In genomic region chr14:59846609-59847375, GRCm38 (mm10) we compare ENCODE assay signal across 9 mouse cellular contexts.
A peak's percentile ranks its signal among the peaks of the same experiment; 100 is the strongest.
DNase-seq lines count a peak whose midpoint lies in the region; ATAC-seq and TF ChIP-seq lines count a peak whose summit lies in the region.
"Had no signal": no experiment of that assay in that cellular context is flagged by ENCODE, and none has a peak within 500 bp of the region (broad histone marks: within the 10 kb centered on the region; RNA-seq: fewer than 3 reads in every experiment).

No protein-coding gene starts in this region.

- no peak for TF ChIP-seq CTCF in gastrocnemius, adult 2 months (IDR thresholded peaks at IDR 0.05)
- TF ChIP-seq CTCF in CH12.LX (conservative IDR thresholded peaks at IDR 0.05 in 1 of 2, IDR thresholded peaks at IDR 0.05 in 1 of 2; ENCODE audit: low read depth in 2 of 2, low read length in 2 of 2): no peak

- intact Hi-C loops in gastrocnemius, adult 2 months (cut with DNase I): no loop called here

- H3K4me3 ChIP-seq in gastrocnemius, adult 2 months: no peak overlapping the region
- H3K4me3 ChIP-seq in CH12.LX (replicated peaks in 1 of 3; ENCODE audit: low read depth in 2 of 3, low read length in 2 of 3, poor library complexity in 1 of 3): no peak overlapping the region
- no peak overlapping the region for H3K4me3 ChIP-seq in limb, embryonic 13.5 days
- H3K4me3 ChIP-seq in heart, embryonic 12.5 days: no peak overlapping the region

- dilution Hi-C loops in CH12.LX (cut with MboI; ENCODE audit: extremely low pct_ligation_motif_present, extremely low pct_unique_long_range_greater_than_20kb, low sequenced_read_pairs): no loop called here

- H3K9me3 ChIP-seq in CH12.LX (replicated peaks; ENCODE audit: low read length): peaks cover 4% of the 10 kb centered on the region
- no peaks in the 10 kb centered on the region for H3K9me3 ChIP-seq in limb, embryonic 13.5 days
- 0 out of 2 replicates have a peak, but pooled peaks cover 2% of the 10 kb centered on the region for H3K9me3 ChIP-seq in heart, embryonic 12.5 days (replicated peaks)

- no peaks in the 10 kb centered on the region for H3K27me3 ChIP-seq in CH12.LX (replicated peaks)
- peaks cover 4% of the 10 kb centered on the region for H3K27me3 ChIP-seq in limb, embryonic 13.5 days
- H3K27me3 ChIP-seq in heart, embryonic 12.5 days (replicated peaks): no peaks in the 10 kb centered on the region

- 22% methylated on average over 14 of the region's 14 CpGs for WGBS in limb, embryonic 13.5 days
- WGBS in heart, embryonic 12.5 days: 41% methylated on average over 14 of the region's 14 CpGs

- no peak for TF ChIP-seq RAD21 in CH12.LX (IDR thresholded peaks at IDR 0.05; ENCODE audit: low read depth, low read length)

- no peak overlapping the region; the same call in 1 of the 2 replicates for H3K9ac ChIP-seq in CH12.LX (ENCODE audit: insufficient read depth, low read depth)
- H3K9ac ChIP-seq in limb, embryonic 13.5 days: no peak overlapping the region
- no peak overlapping the region for H3K9ac ChIP-seq in heart, embryonic 12.5 days

- H3K4me2 ChIP-seq in CH12.LX (ENCODE audit: insufficient read depth, low read depth, poor library complexity, severe bottlenecking): peak overlapping the region; percentile 34; the same call in 1 of the 2 replicates
- no peak overlapping the region for H3K4me2 ChIP-seq in limb, embryonic 13.5 days (replicated peaks)
- H3K4me2 ChIP-seq in heart, embryonic 12.5 days: no peak overlapping the region

- no peaks in the 10 kb centered on the region for H3K36me3 ChIP-seq in CH12.LX (replicated peaks in 1 of 2; ENCODE audit: control insufficient read depth in 1 of 2, insufficient read depth in 1 of 2, low read length in 1 of 2)
- no peaks in the 10 kb centered on the region for H3K36me3 ChIP-seq in limb, embryonic 13.5 days
- H3K36me3 ChIP-seq in heart, embryonic 12.5 days: no peaks in the 10 kb centered on the region

- in situ Hi-C loops in CH12.LX (cut with MboI; ENCODE audit: low pct_ligation_motif_present, low pct_unique_long_range_greater_than_20kb, low sequenced_read_pairs): no loop called here

- DNase-seq in gastrocnemius, adult 2 months: peak; percentile 37
- DNase-seq in gastrocnemius, adult 8-10 months (ENCODE audit: low spot score in 2 of 2): no peak
- DNase-seq in CH12.LX (ENCODE audit: extremely low read depth): peak; percentile 48
- peak; percentile 31 for DNase-seq in brain, adult 2 months (ENCODE audit: low read depth, low spot score)
- DNase-seq in thymus, postnatal 0 days (ENCODE audit: low spot score): no peak
- DNase-seq: lung, adult 2 months; right cerebral cortex, postnatal 14 days had no signal

- H3K27ac ChIP-seq in gastrocnemius, adult 2 months: no peak overlapping the region; the same call in 1 of the 2 replicates
- H3K27ac ChIP-seq in CH12.LX (ENCODE audit: insufficient read depth, low read depth): no peak overlapping the region
- peak overlapping the region; percentile 61; the same call in 1 of the 2 replicates for H3K27ac ChIP-seq in limb, embryonic 13.5 days
- H3K27ac ChIP-seq in heart, embryonic 12.5 days (ENCODE audit: poor library complexity, severe bottlenecking): no peak overlapping the region

- 0 out of 2 replicates have a peak, but pooled peaks have one; percentile 29 for ATAC-seq in limb, embryonic 13.5 days (ENCODE audit: low FRiP score, low read depth)
- no peak for ATAC-seq in heart, embryonic 12.5 days (ENCODE audit: insufficient number of reproducible peaks, low FRiP score)

- TF ChIP-seq POLR2A in CH12.LX (IDR thresholded peaks at IDR 0.05; ENCODE audit: low read depth, low read length): no peak

- no peaks in the 10 kb centered on the region for H3K79me2 ChIP-seq in CH12.LX (replicated peaks; ENCODE audit: control insufficient read depth, extremely low read depth, insufficient read depth, poor library complexity, severe bottlenecking)

- no peak for TF ChIP-seq EP300 in CH12.LX (IDR thresholded peaks at IDR 0.05; ENCODE audit: low read length)

- H3K4me1 ChIP-seq in CH12.LX (ENCODE audit: control insufficient read depth in 1 of 2, insufficient read depth in 2 of 2): peaks cover 16 to 37% of the 10 kb centered on the region in 2 experiments
- peaks cover 33% of the 10 kb centered on the region for H3K4me1 ChIP-seq in limb, embryonic 13.5 days
- peaks cover 7% of the 10 kb centered on the region for H3K4me1 ChIP-seq in heart, embryonic 12.5 days (replicated peaks)

TF ChIP-seq in CH12.LX, 34 proteins besides CTCF, POLR2A, EP300 and RAD21:
- no peak for TF ChIP-seq USF1 (IDR thresholded peaks at IDR 0.05; ENCODE audit: low read depth, low read length)
- no peak for TF ChIP-seq ZMIZ1 (IDR thresholded peaks at IDR 0.05; ENCODE audit: low read depth, low read length)
- no peak for TF ChIP-seq PAX5 (IDR thresholded peaks at IDR 0.05; ENCODE audit: low read length)
- TF ChIP-seq MEF2A (IDR thresholded peaks at IDR 0.05; ENCODE audit: borderline replicate concordance, low read depth, low read length): peak; percentile 77; the same call in 1 of the 2 replicates
- TF ChIP-seq MAZ (IDR thresholded peaks at IDR 0.05; ENCODE audit: low read depth, low read length): no peak
- TF ChIP-seq NELFE (IDR thresholded peaks at IDR 0.05; ENCODE audit: low read depth, low read length): no peak
- TF ChIP-seq SMC3 (IDR thresholded peaks at IDR 0.05; ENCODE audit: low read depth, low read length): no peak
- no peak for TF ChIP-seq ZC3H11A (IDR thresholded peaks at IDR 0.05; ENCODE audit: low read depth, low read length)
- TF ChIP-seq RCOR1 (conservative IDR thresholded peaks at IDR 0.05; ENCODE audit: low read depth, low read length): no peak
- TF ChIP-seq MYC (IDR thresholded peaks at IDR 0.05; ENCODE audit: low read depth, low read length): no peak
- no peak for TF ChIP-seq TBP (conservative IDR thresholded peaks at IDR 0.05; ENCODE audit: low read depth, low read length)
- TF ChIP-seq CHD1 (IDR thresholded peaks at IDR 0.05; ENCODE audit: low read depth, low read length): 0 out of 2 replicates have a peak, but pooled peaks have one; percentile 37
- no peak for TF ChIP-seq ZKSCAN1 (IDR thresholded peaks at IDR 0.05; ENCODE audit: borderline replicate concordance, low read depth, low read length)
- no peak for TF ChIP-seq ELF1 (IDR thresholded peaks at IDR 0.05; ENCODE audit: low read depth, low read length)
- TF ChIP-seq POLR2AphosphoS2 (IDR thresholded peaks at IDR 0.05; ENCODE audit: low read depth, low read length): no peak
- TF ChIP-seq GABPA (IDR thresholded peaks at IDR 0.05; ENCODE audit: insufficient replicate concordance, low read depth, low read length): no peak
- no peak for TF ChIP-seq KAT2A (IDR thresholded peaks at IDR 0.05; ENCODE audit: insufficient replicate concordance, low read length)
- TF ChIP-seq ZNF384 (IDR thresholded peaks at IDR 0.05; ENCODE audit: low read depth, low read length): peak; percentile 53; the same call in 1 of the 2 replicates
- no peak for TF ChIP-seq SIN3A (IDR thresholded peaks at IDR 0.05; ENCODE audit: low read length)
- no peak for TF ChIP-seq MAX (IDR thresholded peaks at IDR 0.05; ENCODE audit: low read length)
- TF ChIP-seq JUND (conservative IDR thresholded peaks at IDR 0.05; ENCODE audit: low read depth, low read length): no peak
- TF ChIP-seq BHLHE40 (IDR thresholded peaks at IDR 0.05; ENCODE audit: low read depth, low read length): no peak
- no peak for TF ChIP-seq TCF12 (IDR thresholded peaks at IDR 0.05; ENCODE audit: low read depth, low read length)
- TF ChIP-seq UBTF (IDR thresholded peaks at IDR 0.05; ENCODE audit: low read depth, low read length): no peak

Comparison
In these comparisons a context has a peak if more than half of its experiments do, and no peak if none do; other contexts are left out.
1. DNase-seq: peak in gastrocnemius, adult 2 months (single experiment), CH12.LX (single experiment) and brain, adult 2 months (single experiment); none in gastrocnemius, adult 8-10 months (0 of 2) and thymus, postnatal 0 days (single experiment).